ENCODE assay signal across 9 mouse cellular contexts in the genomic region with DNA sequence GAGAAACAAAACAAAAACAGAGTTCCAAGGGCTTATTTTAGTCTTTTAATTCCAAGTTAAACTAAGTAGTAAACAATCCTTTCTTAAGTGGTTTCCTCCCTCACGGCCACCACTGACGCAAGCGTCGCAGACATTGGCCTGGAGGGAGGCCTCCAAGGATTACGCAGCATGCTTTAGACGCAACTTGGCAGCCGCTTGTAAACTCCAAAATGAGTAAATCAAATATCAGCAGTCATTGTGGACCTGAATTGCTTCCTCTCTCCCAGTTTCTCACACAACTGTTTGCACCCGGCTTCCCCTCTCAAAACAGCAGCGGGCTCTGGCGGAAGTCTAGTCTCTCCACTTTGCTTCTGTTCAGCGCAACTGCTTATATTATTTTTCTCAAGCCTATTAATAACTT.
DNase-seq lines count a peak whose midpoint lies in the region; ATAC-seq and TF ChIP-seq lines count a peak whose summit lies in the region.
"Had no signal": no experiment of that assay in that cellular context is flagged by ENCODE, and none has a peak within 500 bp of the region (broad histone marks: within the 10 kb centered on the region; RNA-seq: fewer than 3 reads in every experiment).

No protein-coding gene starts in this region.

- H3K27ac ChIP-seq in midbrain, embryonic 14.5 days (replicated peaks; ENCODE audit: low read depth, low read length) = no peak overlapping the region
- H3K27ac ChIP-seq in midbrain, embryonic 11.5 days (ENCODE audit: low read depth, low read length) = no peak overlapping the region
- peak overlapping the region; percentile 42; the same call in 1 of the 2 replicates for H3K27ac ChIP-seq in heart, embryonic 10.5 days
- H3K27ac ChIP-seq in small intestine, adult 2 months (ENCODE audit: insufficient read depth, low read depth, low read length) = no peak overlapping the region
- H3K27ac ChIP-seq: midbrain, embryonic 12.5 days had no signal

- no peaks in the 10 kb centered on the region for H3K27me3 ChIP-seq in midbrain, embryonic 14.5 days (ENCODE audit: control insufficient read depth, insufficient read depth, low read length)
- no peaks in the 10 kb centered on the region for H3K27me3 ChIP-seq in midbrain, embryonic 11.5 days (ENCODE audit: control insufficient read depth, insufficient read depth, low read length)
- H3K27me3 ChIP-seq in heart, embryonic 10.5 days (ENCODE audit: insufficient read depth, poor library complexity, severe bottlenecking) = no peaks in the 10 kb centered on the region
- H3K27me3 ChIP-seq in small intestine, adult 2 months (ENCODE audit: control insufficient read depth, insufficient read depth, low read length) = no peaks in the 10 kb centered on the region
- H3K27me3 ChIP-seq: midbrain, embryonic 12.5 days had no signal

- DNase-seq in midbrain, embryonic 14.5 days = peak; percentile 10
- no peak for DNase-seq in midbrain, embryonic 11.5 days (ENCODE audit: low spot score, missing footprints)
- DNase-seq in heart, embryonic 10.5 days (ENCODE audit: low spot score) = no peak
- DNase-seq in kidney, postnatal 25 days = peak; percentile 43 to 81
- DNase-seq in frontal cortex, postnatal 25 days (ENCODE audit: low spot score in 2 of 2) = no peak
- no peak for DNase-seq in frontal cortex, postnatal 10 days (ENCODE audit: low spot score in 2 of 2)

- H3K4me2 ChIP-seq in midbrain, embryonic 14.5 days (ENCODE audit: low read length) = no peak overlapping the region
- H3K4me2 ChIP-seq in midbrain, embryonic 11.5 days = no peak overlapping the region
- H3K4me2 ChIP-seq: midbrain, embryonic 12.5 days had no signal

- no peak for TF ChIP-seq CTCF in small intestine, adult 2 months (IDR thresholded peaks at IDR 0.05; ENCODE audit: extremely low read depth, insufficient read length, insufficient replicate concordance, low read depth, low read length)

- H3K9ac ChIP-seq in midbrain, embryonic 14.5 days (replicated peaks; ENCODE audit: low read length) = no peak overlapping the region
- H3K9ac ChIP-seq in midbrain, embryonic 11.5 days (ENCODE audit: low read length) = no peak overlapping the region
- H3K9ac ChIP-seq: midbrain, embryonic 12.5 days had no signal

- no peaks in the 10 kb centered on the region for H3K9me3 ChIP-seq in midbrain, embryonic 14.5 days (ENCODE audit: control insufficient read depth, low read length)
- H3K9me3 ChIP-seq in midbrain, embryonic 11.5 days (ENCODE audit: control insufficient read depth, low read length) = no peaks in the 10 kb centered on the region
- no peaks in the 10 kb centered on the region for H3K9me3 ChIP-seq in heart, embryonic 10.5 days
- H3K9me3 ChIP-seq: midbrain, embryonic 12.5 days had no signal

- ATAC-seq in midbrain, embryonic 14.5 days (ENCODE audit: low FRiP score, low TSS enrichment) = no peak
- ATAC-seq in midbrain, embryonic 11.5 days (ENCODE audit: low FRiP score) = no peak
- ATAC-seq in frontal cortex, adult (ENCODE audit: low TSS enrichment) = no peak

- H3K4me3 ChIP-seq in midbrain, embryonic 14.5 days (replicated peaks; ENCODE audit: low read depth, low read length) = no peak overlapping the region
- H3K4me3 ChIP-seq in midbrain, embryonic 11.5 days (ENCODE audit: low read depth, low read length) = no peak overlapping the region
- H3K4me3 ChIP-seq in heart, embryonic 10.5 days = no peak overlapping the region
- H3K4me3 ChIP-seq in small intestine, adult 2 months (ENCODE audit: low read depth, low read length) = 0 out of 2 replicates have a peak overlapping the region, but pooled peaks have one; percentile 13
- H3K4me3 ChIP-seq: midbrain, embryonic 12.5 days had no signal

- 79% methylated on average over 11 of the region's 11 CpGs for WGBS in midbrain, embryonic 14.5 days
- WGBS in midbrain, embryonic 11.5 days = 81% methylated on average over 11 of the region's 11 CpGs
- 75% methylated on average over 11 of the region's 11 CpGs for WGBS in heart, embryonic 10.5 days
- WGBS in small intestine, adult 2 months = 78% methylated on average over 11 of the region's 11 CpGs

- no peaks in the 10 kb centered on the region for H3K36me3 ChIP-seq in midbrain, embryonic 14.5 days (ENCODE audit: control insufficient read depth, insufficient read depth, low read length)
- no peaks in the 10 kb centered on the region for H3K36me3 ChIP-seq in midbrain, embryonic 11.5 days (ENCODE audit: control insufficient read depth, insufficient read depth, low read length)
- no peaks in the 10 kb centered on the region for H3K36me3 ChIP-seq in heart, embryonic 10.5 days
- H3K36me3 ChIP-seq in small intestine, adult 2 months (ENCODE audit: control insufficient read depth, insufficient read depth, low read length) = no peaks in the 10 kb centered on the region

- TF ChIP-seq POLR2A in small intestine, adult 2 months (IDR thresholded peaks at IDR 0.05; ENCODE audit: low read depth, low read length) = no peak

- no peaks in the 10 kb centered on the region for H3K4me1 ChIP-seq in midbrain, embryonic 14.5 days (ENCODE audit: control insufficient read depth, insufficient read depth, low read length)
- no peaks in the 10 kb centered on the region for H3K4me1 ChIP-seq in midbrain, embryonic 11.5 days (ENCODE audit: control insufficient read depth, insufficient read depth, low read length)
- H3K4me1 ChIP-seq in heart, embryonic 10.5 days = peaks cover 8% of the 10 kb centered on the region
- H3K4me1 ChIP-seq in small intestine, adult 2 months (ENCODE audit: control insufficient read depth, insufficient read depth, insufficient read length, low read length) = peaks cover 2% of the 10 kb centered on the region; the same call in 1 of the 2 replicates
- H3K4me1 ChIP-seq: midbrain, embryonic 12.5 days had no signal

Comparison
In these comparisons a context has a peak if more than half of its experiments do, and no peak if none do; other contexts are left out.
1. DNase-seq: peak in midbrain, embryonic 14.5 days (single experiment) and kidney, postnatal 25 days (2 of 2); none in midbrain, embryonic 11.5 days (single experiment), heart, embryonic 10.5 days (single experiment), frontal cortex, postnatal 25 days (0 of 2) and frontal cortex, postnatal 10 days (0 of 2).